In the genomic region with DNA sequence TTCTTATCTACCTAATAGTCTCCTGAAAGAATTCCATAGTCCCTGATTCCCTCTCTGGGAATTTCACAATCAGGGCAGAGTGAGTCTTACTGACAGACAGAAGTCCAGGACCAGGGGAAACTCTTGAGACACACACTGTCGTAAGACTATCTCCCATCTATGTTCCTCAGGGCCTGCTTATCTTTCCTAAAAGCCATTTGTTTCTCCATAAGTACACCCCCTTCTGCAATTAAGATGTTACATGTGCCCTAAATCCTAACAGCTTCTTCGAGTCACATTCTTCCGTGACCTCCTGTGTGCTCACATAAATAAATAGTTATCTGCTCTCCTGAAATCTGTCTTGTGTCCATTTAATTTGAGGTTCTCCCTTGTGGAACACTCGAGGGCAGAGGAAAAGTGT, we compare ENCODE assay signal across 36 mouse cellular contexts.
"Had no signal": no experiment of that assay in that cellular context is flagged by ENCODE, and none has a peak within 500 bp of the region (broad histone marks: within the 10 kb centered on the region; RNA-seq: fewer than 3 reads in every experiment).

No protein-coding gene starts in this region.

- H3K4me2 ChIP-seq: heart, embryonic 11.5 days; heart, embryonic 12.5 days; heart, embryonic 13.5 days; heart, embryonic 15.5 days; hindbrain, embryonic 12.5 days; hindbrain, embryonic 13.5 days; hindbrain, embryonic 14.5 days; hindbrain, embryonic 15.5 days; intestine, embryonic 15.5 days; kidney, embryonic 15.5 days had no signal

- H3K9me3 ChIP-seq: heart, embryonic 10.5 days; heart, embryonic 12.5 days; heart, embryonic 13.5 days; heart, embryonic 15.5 days; hindbrain, embryonic 10.5 days; hindbrain, embryonic 12.5 days; hindbrain, embryonic 13.5 days; hindbrain, embryonic 15.5 days; intestine, embryonic 15.5 days; kidney, embryonic 15.5 days had no signal

- H3K27ac ChIP-seq: heart, embryonic 10.5 days; heart, embryonic 13.5 days; heart, embryonic 15.5 days; hindbrain, embryonic 10.5 days; hindbrain, embryonic 12.5 days; hindbrain, embryonic 13.5 days; hindbrain, embryonic 14.5 days; hindbrain, embryonic 15.5 days; hindbrain, postnatal 0 days; intestine, embryonic 15.5 days; kidney, embryonic 15.5 days; kidney, postnatal 0 days; layer of hippocampus, adult 2 months; left cerebral cortex, adult 2 months had no signal

- H3K4me1 ChIP-seq: heart, embryonic 10.5 days; heart, embryonic 12.5 days; heart, embryonic 13.5 days; heart, embryonic 15.5 days; hindbrain, embryonic 12.5 days; hindbrain, embryonic 13.5 days; hindbrain, embryonic 15.5 days; intestine, embryonic 15.5 days; kidney, embryonic 15.5 days had no signal

- H3K9ac ChIP-seq: heart, embryonic 12.5 days; heart, embryonic 13.5 days; heart, embryonic 15.5 days; hindbrain, embryonic 12.5 days; hindbrain, embryonic 13.5 days; hindbrain, embryonic 14.5 days; hindbrain, embryonic 15.5 days; intestine, embryonic 15.5 days; kidney, embryonic 15.5 days had no signal

- ATAC-seq: hindbrain, embryonic 16.5 days; hindbrain, postnatal 0 days; inflammation-experienced regulatory T-cells, adult 6 months; intestine, embryonic 15.5 days; intestine, embryonic 16.5 days; intestine, postnatal 0 days had no signal

- H3K36me3 ChIP-seq: heart, embryonic 10.5 days; heart, embryonic 12.5 days; heart, embryonic 13.5 days; heart, embryonic 15.5 days; hindbrain, embryonic 10.5 days; hindbrain, embryonic 12.5 days; hindbrain, embryonic 13.5 days; hindbrain, embryonic 15.5 days; intestine, embryonic 15.5 days; kidney, embryonic 15.5 days had no signal

- DNase-seq: heart, postnatal 10 days; heart, postnatal 14 days; heart, postnatal 36 days; heart, postnatal 4 days; kidney, adult 11 months; kidney, adult 18-20 months; kidney, adult 2 months; kidney, adult 8-10 months; kidney, adult 9 months; kidney, postnatal 10 days; kidney, postnatal 14 days; kidney, postnatal 25 days; kidney, postnatal 36 days; kidney, postnatal 4 days; layer of hippocampus, adult 9-11 months; layer of hippocampus, postnatal 36 days had no signal

- H3K27me3 ChIP-seq: heart, embryonic 12.5 days; heart, embryonic 13.5 days; heart, embryonic 15.5 days; hindbrain, embryonic 12.5 days; hindbrain, embryonic 13.5 days; hindbrain, embryonic 15.5 days; intestine, embryonic 15.5 days had no signal

- H3K4me3 ChIP-seq: heart, embryonic 10.5 days; heart, embryonic 12.5 days; heart, embryonic 13.5 days; heart, embryonic 15.5 days; hindbrain, embryonic 10.5 days; hindbrain, embryonic 12.5 days; hindbrain, embryonic 13.5 days; hindbrain, embryonic 15.5 days; intestine, embryonic 15.5 days; kidney, embryonic 15.5 days; layer of hippocampus, adult 2 months; left cerebral cortex, adult 2 months had no signal
